Mouse (Mus musculus) forelimb bud, embryonic 11.5 days (tissue): ENCODE results near the gene Btbd2.

Experiments used
- DNase-seq: peaks from one replicate; pipeline ENCODE4 v3.0.0-alpha.2; 2012; ENCODE audit warnings: low read depth, low spot score

The Btbd2 gene

DNA sequence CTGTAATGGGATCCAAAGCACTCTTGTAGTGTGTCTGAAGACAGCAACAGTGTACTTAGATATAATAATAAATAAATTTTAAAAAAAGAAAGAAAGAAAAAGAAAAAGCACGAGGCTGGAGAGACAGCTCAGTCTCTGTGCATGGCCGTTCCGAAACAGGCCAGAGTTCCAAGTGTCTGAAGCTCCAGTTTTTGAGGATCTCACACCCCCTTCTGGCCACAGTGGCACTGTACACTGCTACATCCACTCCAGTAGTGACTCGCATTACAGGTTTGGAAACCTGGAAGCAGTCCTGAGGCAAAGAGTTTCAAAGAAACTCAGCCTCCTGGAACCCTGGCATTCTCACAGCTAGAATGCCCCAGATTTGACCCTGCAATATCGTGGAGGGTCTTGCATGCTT is 31.0 kb upstream of the Btbd2 start:
- DNase-seq: peak; percentile 64

DNA sequence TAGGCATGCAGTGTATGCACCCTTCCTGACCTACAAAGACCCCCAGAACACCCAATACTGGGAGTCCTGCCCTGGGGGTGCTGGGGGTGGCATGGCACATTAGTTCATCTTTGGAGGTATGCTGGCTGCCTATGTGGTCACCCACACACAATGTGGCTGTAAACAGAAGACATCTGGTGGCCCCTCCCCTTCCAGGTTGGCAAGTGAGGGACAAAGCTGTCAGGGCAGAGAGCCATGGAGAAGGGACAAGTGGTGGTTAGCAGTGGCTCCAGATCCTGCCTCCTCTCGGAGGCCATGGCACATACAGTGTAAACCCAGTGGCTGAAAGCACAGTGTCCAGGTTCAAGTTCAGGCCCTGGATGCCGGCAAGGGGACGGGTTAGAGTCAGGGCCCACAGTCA is 29.7 kb upstream of the Btbd2 start:
- DNase-seq: no peak

DNA sequence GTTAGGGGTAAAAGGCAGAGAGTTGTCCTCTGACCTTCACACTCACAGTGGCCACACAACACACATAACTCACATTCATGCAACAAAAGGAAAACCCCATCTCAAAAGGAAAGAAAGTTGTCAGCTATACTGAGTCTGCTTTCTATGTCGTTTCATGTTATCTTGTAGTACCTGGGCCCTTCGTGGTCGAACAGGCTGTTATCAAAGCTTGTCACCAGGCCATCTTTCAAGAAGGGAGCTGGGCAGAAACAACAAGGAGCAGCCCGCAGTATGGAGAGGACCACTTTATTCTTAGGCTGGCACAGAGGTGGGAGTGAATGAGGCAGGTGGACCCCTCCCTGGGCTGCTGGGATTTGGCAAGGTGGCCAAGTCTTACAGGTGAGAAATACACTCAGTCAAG is 28.1 kb upstream of the Btbd2 start:
- no peak for DNase-seq

DNA sequence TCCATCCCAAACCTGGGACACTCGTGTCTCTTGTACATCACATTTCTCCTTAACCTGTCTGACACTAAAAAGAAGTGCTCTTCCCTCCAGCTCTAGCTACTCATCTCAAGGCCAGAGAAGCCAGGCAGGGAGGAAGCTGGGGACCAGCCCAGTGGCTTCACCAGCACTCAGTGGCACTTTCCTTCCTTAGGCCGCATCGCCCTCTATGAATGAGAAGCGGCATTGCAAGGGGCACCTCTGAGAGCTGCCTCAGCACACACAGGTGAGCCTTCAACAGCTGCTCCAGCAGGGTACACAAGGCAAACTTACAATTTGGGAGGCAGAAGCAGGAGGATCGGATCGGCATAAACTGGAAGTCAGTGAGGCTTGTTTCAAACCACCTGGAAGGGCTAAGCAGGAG is 27.3 kb upstream of the Btbd2 start:
- peak; percentile 40 for DNase-seq

DNA sequence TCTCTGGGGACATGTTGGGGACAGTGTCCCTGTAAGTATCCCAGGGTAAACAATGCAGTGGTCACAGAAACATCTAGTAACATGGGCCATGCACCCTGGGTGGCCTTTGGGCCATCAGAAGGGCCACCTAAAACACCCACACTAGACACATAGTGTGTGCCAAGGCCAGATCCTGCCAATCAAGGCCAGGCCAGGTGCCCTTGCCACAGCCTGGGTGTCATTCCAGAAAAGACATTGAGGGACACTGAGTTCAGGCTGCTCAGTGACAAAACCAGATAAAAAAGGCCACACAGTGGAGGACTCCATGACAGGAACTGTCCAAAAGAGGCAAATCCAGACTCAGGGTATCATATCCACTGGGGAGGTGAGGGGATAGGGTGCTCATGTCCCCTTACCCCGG is 26.8 kb upstream of the Btbd2 start:
- no peak for DNase-seq

DNA sequence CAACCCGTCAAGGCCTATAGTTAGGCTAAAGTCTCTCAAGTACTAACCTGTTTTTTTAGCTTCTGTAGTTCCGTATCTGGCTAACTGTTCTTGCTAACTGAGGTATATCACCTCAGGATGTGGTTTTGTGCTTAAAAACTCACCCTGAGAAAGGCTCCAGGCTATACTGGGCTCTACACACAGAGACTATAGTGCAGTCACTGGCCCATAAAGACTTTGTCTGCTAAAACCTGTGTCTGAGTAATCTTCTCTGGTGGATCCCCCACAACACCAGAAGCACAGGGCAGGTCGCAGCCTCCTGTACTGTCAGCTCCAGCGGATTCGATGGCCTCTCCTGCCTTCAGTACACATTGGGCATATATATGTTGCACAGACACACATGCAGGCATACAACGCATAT is 25.1 kb upstream of the Btbd2 start:
- no peak for DNase-seq

DNA sequence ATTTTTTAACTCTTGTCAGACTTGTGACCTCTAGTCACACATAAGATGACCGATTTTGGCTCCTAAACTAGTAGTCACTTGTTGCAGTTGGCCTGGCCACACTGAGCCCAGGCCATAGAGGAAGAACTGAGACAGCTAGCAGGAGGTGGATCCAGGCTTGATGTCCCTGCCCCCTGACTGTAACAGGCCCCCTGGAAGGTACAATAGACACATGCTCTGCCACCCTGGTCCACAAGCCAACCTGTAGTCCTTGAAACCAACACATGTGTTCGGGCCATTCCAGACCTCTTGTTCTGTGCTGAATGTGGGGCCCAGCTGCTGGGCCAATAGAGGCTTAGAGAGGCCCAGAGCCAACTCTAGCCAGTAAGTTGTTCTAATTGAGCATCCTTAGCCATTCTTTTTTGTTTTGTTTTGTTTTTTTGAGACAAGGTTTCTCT is 23.4 kb upstream of the Btbd2 start:
- no peak for DNase-seq

DNA sequence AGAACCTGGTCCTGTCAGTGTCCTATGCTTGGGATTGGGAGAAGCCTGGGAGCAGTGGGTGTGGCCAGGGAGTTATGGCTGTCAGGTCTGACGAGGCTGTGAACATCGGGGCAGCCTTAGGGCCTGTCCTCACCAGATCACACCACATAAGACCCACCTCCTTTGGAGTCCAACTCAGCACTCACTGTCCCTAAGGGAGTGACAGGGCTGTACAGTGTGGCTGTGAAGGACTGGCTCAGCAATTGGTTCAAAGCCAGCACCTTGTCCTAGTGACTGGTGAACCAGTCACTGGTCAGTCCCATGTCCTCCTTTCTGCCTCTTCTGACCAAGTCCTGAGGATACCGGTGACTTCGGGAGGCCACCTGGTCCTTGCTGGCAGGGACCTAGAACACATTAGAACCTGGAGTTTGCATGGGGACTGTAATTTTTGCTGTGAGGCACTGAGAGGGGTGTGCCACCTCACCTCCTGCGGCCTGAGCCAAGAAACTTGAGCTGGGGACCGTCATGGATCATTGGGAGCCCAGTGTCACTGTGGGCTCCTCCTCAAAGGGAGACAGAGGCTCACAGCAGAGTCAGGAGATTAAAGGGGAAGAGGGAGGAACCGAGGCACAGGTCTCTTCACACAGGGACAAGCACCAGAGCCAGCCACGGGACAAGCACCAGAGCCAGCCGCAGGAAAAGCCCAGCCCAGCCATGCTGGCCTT is 22.8 kb upstream of the Btbd2 start:
- no peak for DNase-seq

DNA sequence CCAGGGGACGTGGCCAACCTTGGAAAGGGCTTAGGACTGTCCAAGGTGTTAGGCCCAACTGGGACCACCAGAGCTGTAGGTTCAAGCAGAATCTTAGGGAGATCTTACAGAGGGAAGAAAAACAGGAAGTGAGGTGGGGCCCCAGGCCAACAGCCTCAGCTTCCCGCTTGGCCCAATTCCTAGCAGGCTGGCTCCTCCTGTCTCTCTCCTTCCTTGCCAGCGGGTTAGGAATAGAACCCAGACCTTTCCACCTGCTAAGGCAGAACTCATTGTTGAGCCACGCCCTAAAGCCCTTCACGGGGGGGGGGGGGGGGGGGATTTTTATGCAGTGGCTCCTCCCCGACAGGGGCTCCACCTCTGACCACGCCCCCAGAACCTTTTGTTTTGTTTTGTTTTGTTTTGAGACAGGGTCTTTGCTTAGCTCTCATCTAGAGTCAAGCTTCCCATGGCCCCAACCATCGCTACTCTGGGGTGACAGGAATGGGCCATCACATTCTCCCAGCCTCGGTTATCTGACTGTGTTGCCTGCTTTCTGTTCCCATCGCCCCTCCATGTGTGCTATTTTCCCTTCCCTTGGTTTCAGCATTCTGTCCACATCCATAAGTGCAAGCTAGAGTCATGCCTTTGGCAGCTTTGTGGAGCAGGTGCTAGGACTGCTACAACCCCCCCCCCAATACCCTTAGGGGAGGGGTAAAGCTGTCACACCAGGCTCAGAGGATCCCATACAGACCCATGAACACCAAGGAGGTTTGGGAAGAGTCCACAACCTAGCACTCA is 21.9 kb upstream of the Btbd2 start:
- DNase-seq: no peak

DNA sequence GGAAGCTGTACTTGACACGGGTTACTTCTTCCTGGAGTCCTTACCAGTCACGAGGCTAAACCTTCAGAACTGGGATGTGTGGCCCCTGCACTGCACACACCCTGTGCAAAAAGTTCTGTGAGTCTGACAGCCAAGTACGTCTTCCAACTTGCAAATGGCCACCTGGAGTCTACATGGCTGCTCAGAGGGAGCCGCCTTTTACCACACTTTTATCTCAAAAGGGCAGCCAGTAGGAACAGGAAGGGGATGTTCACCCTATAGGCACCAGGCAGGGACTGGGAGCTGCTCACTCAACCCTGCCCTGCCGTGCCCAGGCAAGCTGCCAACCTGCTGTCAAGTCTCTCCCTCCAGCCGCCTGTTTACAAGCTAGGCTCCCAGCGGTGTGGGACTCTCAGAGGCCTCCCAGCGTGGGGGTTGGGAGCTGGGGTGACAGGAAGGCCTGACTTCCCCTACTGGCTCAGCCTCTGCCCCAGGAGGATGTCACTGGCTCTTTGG is 21.1 kb upstream of the Btbd2 start, which contains the start of gene Mknk2:
Gene Mknk2, minus strand, starts transcription at position 171 of the 495 bp plus-strand sequence.
- DNase-seq: no peak

DNA sequence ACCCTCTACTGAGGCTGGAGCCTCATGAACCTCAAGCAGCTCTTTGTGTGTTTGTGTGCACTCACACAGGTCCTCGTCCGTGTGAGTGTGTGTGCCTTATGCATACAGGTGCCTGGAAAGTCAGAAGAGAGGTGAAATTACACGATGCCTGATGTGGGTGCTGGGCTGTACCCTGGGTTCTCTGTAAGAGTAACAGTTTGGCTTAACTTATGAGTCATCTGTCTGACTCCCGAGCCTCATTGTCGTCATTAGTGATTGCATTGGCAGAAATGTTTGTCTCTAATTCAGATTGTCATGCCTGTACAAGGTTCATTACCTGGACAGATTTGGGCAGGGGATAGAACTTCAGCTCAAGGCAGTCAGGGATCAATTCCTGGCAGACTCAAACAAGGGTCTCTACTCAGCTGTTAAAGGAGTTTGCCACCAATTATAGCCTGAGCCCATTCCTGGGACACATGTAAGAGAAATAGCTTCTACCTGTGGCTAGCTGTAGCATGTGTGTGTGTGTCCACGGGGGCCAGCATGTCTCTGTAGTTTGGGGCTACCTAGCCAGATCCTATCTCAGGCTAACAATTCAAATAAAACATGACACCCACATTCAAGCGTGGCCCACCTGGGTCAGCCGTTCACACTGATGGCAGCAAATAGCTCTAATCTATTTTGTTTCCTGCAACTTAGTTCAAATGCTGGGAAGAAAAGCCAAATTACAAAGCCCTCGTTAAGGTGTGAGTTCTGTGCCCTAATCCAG is 20.4 kb upstream of the Btbd2 start:
- DNase-seq: no peak

DNA sequence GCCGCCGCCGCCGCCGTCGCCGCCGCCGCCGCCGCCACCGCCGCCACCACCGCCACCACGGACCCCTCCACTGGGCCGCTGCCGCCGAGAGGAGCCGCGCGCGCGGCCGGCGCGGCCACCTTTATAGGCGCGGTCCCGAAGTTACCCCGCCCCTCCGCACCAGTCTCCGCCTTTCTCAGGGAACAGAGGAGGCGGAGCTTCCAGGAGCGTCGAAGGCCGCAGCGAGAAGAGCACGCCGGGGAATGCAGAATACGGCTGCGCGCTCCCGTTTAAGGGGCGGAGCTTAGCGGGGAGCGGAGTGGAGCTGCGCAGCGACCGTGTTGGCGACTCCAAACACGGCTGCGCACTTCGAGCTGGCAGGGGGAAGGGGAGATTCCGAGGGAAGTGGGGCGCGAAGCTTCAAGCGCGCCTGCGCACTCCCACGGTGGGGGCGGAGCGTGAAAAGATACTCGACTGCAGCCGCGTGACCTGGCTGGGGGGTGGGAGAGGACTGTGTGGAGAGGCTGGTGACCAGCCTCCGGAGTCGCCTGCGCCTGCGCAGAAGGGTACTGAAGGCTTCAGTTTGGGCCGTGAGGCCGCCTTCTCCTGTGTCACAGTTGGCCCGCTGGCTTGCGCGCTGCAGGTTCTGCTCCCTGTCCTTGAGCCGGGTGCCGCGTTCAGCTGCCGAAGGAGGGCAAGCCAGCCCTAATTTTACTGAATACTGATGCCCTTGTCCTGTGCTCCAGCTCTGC is 19.5 kb upstream of the Btbd2 start:
- peak; percentile 100 for DNase-seq

DNA sequence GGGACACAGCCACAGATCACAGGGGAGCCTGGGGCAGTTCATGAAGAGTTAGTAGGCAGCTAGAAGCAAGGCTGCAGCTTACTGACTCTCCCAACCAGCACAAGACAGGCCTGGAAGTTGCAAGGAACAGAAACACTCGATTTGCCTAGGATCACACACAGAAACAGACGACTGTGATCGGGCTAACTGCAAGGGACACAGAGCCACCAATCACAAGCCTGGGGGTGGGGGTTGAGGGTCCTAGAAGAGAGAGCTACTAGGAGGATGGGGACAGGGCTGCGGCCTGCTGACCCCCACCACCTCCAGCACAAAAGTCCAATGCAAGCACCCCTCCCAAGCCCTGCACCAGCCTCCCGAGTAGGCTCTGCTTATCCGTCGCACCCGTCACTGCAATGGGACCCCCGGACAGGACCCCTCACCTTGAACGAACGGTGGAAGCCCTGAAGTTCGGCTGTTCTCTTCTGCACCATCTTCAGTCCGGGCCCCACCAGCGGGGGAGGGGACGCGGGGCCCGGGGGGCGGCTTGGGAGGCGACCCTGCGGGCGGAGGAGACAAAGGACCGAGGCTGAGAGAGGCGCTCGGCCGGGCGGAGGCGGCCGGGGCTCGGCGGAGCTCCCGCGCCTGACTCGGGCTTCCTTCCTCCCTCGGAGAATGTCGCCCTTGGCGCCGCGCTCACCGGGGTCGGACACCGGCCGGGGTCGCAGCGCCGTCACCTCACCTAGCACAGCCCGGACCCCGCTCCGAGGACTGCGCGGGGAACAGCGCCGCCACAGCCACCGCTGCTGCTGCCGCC is 18.7 kb upstream of the Btbd2 start:
- peak; percentile 20 for DNase-seq

DNA sequence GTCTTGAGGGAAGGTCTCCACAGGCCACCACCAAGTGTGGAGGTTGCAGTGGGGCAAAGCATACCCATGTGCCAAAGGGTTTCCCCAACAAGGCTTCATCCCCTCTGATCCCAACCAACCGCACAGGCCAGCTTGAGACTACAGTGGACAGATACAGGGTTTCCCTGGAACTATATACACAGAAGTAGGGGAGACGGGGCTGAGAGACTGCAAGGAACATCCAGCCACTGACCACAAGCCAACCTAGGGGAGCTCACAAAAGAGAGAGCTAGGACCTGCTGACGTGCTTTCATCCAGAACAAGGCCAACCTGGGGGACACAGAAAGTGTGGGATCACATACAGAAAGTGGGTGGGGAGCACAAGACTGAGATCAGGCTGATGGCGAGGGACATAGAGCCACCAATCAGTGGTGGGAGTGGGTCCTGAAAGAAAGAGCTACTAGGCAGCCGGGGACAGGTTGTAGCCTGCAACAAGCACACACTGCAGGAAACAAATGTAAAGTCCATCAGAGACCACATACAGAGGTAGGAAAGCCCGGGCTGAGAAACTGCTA is 18.1 kb upstream of the Btbd2 start:
- no peak for DNase-seq

DNA sequence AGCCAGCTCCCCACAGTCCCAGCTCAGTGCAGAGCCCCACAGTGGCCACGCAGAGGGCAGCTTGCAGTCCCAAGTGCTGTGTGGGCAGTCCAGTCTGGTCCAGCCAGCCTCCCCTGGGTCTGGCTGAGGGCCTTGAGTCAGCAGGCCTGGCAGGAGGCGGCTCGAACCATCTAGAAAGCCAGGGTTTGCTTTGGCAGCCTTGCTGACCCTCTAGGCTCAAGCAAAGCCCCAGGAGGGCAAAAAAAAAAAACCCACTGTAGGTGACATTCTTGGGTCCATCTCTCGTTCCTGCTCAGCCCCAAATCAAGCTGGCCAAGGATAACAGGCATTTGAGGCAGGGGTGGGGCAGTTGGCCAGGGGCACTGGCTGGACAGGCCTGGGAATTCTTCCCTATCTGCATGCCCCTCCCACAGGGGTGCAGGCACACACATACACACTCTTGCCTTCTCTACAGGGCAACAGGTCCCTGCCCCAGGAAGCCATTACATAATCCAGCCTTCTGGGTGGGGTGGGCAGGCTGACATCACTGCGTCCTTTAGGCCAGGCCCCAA is 17.4 kb upstream of the Btbd2 start:
- DNase-seq: no peak

DNA sequence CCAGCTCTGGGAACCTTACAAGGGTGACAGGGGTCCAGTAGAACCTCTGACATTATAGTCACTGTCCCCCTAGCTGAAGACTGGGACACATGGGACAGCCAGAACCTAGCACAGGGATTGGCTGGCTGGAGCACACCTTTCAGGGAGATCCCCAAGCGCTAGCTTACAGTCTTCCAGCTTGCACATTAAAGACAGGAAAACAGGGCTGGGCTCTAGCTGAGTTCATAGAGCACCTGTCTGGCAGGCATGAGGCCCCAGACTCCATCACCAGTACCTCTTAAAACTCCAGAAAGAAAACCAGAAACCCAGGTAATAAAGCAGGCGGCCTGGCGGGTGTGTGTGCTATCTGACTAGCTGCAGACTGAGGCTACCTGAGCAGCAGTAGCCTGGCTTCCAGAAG is 16.8 kb upstream of the Btbd2 start:
- no peak for DNase-seq

DNA sequence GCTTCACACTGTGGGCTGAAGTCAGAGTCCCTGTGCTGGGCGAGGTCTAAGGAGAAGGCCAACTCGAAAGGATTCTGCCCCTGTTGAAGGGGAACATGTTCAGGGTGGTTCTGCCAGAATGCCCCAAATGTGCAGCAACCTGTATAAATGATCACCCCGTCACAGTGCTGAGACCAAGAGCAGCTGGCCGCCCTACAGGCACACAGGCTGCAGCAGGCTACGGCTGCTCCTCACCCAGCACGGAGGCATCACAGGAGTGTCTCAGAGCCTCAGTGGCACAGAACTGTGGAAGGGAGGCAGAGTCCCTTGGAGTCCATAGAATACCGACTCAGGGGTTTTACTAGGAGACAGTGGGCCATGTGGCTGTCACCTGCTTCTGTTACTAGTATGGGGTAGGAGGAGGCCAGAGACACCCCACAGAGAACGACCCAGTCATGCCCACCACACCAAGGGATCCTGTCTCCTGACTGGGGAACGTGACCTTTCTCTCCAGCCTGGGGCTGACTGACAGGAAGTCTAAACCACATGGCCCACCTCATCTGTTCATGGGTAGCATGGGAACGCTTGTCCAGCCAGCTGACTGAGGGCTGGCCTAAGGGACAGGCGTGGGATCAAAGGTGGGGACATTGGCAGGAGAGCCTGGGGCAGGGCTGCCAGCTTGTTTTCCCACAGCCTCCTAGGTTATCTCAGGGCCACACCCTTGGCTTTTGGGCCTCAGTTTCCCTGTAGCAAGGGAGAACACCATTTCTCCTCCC is 15.2 kb upstream of the Btbd2 start:
- no peak for DNase-seq

DNA sequence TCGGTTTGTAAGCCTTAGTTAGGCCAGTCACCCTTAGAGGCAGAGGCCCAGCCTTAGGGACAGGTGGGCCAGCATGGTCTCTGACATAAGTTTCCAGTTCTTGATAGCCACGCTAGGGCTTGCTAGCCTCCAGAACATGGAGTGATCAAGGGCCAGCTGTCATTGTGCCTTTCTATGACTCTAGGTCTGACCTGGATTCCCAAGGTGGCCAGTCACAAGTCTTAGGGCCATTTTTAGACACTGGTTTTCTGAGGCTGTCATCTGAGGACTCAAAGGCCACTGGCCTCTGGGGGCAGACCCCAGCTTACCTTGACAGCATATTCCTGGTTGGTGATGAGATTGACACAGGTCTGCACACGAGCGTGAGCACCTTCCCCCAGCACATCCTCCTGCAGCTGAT is 14.4 kb upstream of the Btbd2 start:
- DNase-seq: no peak

DNA sequence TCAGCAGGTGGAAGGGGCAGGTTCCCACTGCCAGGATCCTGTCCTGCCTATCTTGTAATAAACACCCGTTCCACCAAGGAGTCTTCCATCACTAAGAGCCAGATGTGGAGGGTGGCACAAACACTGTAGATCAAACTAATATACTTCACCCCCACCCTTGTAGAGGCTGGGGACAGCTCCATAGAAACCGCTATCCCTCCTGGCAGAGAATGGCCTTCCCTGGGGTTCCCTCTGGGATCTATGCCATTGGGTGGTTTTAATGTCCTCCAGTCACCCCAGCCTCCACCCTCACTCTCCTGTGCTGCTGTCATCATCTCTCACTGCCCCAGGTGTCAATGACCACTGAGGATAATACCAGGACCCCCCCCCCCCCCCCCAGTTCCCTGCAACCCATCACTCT is 13.7 kb upstream of the Btbd2 start:
- DNase-seq: no peak
